Mouse (Mus musculus) heart, adult 18-20 months (tissue): Measurements from ENCODE around the gene Dedd2. TPM values are rescaled to one million over a fixed set of nuclear protein-coding genes. Genes with fewer than 3 reads are reported as not detected.
A peak's percentile ranks its signal among the peaks of the same experiment; 100 is the strongest.

Experiments used
- DNase-seq, 2 experiments: peaks; one replicate each; pipeline ENCODE4 v3.0.0; 2021 to 2022; ENCODE audit warnings: mixed read lengths in 1 of 2
- total RNA-seq, 2 experiments: library from RNA; stranded (reverse); gene quantifications; 2 replicates each; pipeline ENCODE4 v1.2.3; 2021

The Dedd2 gene
- total RNA-seq, 2 experiments from 2014 or later = 19.6 to 19.9 TPM

- DNase-seq = no peak
Observed at GRCm38 (mm10) chr7:25246759-25247137, 26.3 kb upstream of the Dedd2 start.

GRCm38 (mm10) chr7:25246079-25246758 is 25.8 kb upstream of the Dedd2 start:
- DNase-seq = peak; percentile 59 to 68

GRCm38 (mm10) chr7:25244562-25245369 is 24.4 kb upstream of the Dedd2 start:
- no peak for DNase-seq

- DNase-seq = no peak
Observed at GRCm38 (mm10) chr7:25243361-25243760, 22.9 kb upstream of the Dedd2 start.

- peak; percentile 71 to 75 for DNase-seq
Observed at GRCm38 (mm10) chr7:25241062-25241461, 20.6 kb upstream of the Dedd2 start.

- no peak for DNase-seq
Observed at GRCm38 (mm10) chr7:25240631-25241030, 20.2 kb upstream of the Dedd2 start.

GRCm38 (mm10) chr7:25238829-25239623 is 18.6 kb upstream of the Dedd2 start:
- DNase-seq = peak; percentile 89 to 95

- peak; percentile 96 to 97 for DNase-seq
Observed at GRCm38 (mm10) chr7:25238015-25238706, 17.7 kb upstream of the Dedd2 start.

GRCm38 (mm10) chr7:25237249-25238014 is 17.0 kb upstream of the Dedd2 start, which contains the start of gene Gsk3a:
Gsk3a (minus strand) TSS chr7:25237851.
- DNase-seq = peak; percentile 99 to 100

GRCm38 (mm10) chr7:25235526-25235925 is 15.1 kb upstream of the Dedd2 start:
- DNase-seq = no peak

- DNase-seq = no peak
Observed at GRCm38 (mm10) chr7:25233061-25233460, 12.6 kb upstream of the Dedd2 start.

GRCm38 (mm10) chr7:25232101-25232648 is 11.8 kb upstream of the Dedd2 start:
- DNase-seq = no peak

- no peak for DNase-seq
Observed at GRCm38 (mm10) chr7:25230690-25231285, 10.4 kb upstream of the Dedd2 start.

- no peak for DNase-seq
Observed at GRCm38 (mm10) chr7:25227523-25228300, 7.3 kb upstream of the Dedd2 start.

- DNase-seq = no peak
Observed at GRCm38 (mm10) chr7:25222275-25222967, 2.0 kb upstream of the Dedd2 start.

- peak; percentile 98 to 99 for DNase-seq
Observed at GRCm38 (mm10) chr7:25221102-25221883, 878 bp upstream of the Dedd2 start, which contains the start of gene Zfp526. Zfp526 (plus strand) TSS chr7:25221425.

- DNase-seq = peak; percentile 98
Observed at GRCm38 (mm10) chr7:25219756-25220456, 509 bp downstream of the Dedd2 start.

GRCm38 (mm10) chr7:25219416-25219750 is 1.0 kb downstream of the Dedd2 start:
- no peak for DNase-seq
